Mouse (Mus musculus): Measurements from ENCODE around the gene BC048562. TPM values are rescaled to one million over a fixed set of nuclear protein-coding genes. Genes with fewer than 3 reads are reported as not detected.

BC048562 gene
- polyA plus RNA-seq, 1 experiment from 2014 or later: not detected

DNA sequence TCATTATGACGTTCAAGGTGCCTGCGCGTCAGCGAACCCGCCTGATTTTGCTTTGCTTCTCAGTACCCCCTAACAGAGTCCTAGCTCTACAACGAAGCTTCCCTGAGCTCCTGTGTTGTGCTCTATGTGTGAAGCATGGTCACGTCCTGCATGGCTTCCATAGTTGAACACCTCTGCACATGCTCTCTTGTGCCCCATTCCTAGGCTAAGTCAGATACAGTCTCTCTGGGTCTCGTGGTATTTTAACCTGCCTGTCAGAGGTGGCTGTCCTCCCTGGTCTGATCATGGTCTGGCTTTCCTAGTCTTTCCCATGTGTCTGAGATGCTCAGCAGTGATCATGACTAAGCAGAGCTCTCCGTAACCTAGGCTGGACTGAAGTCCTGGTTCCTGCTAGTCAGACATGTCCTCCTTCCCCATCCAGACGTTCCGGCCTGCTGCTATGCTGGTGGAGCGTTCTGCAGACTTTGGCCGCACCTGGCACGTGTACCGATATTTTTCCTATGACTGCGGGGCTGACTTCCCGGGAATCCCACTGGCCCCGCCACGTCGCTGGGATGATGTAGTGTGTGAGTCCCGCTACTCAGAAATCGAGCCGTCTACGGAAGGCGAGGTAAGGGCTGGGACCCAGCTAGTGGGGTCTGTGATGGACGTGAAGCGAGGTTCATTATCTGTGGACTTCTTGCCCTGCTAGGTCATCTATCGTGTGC lies 44.7 kb downstream of the BC048562 start:
- no peak overlapping the region for H3K27ac ChIP-seq
- H3K79me2 ChIP-seq (ENCODE audit: inconsistent target): no peaks in the 10 kb centered on the region
- 93% methylated on average over 28 of the region's 28 CpGs for WGBS (ENCODE audit: missing documents)
- H3K36me3 ChIP-seq (ENCODE audit: inconsistent target): no peaks in the 10 kb centered on the region
- H3K4me3 ChIP-seq (ENCODE audit: inconsistent target): no peak overlapping the region

DNA sequence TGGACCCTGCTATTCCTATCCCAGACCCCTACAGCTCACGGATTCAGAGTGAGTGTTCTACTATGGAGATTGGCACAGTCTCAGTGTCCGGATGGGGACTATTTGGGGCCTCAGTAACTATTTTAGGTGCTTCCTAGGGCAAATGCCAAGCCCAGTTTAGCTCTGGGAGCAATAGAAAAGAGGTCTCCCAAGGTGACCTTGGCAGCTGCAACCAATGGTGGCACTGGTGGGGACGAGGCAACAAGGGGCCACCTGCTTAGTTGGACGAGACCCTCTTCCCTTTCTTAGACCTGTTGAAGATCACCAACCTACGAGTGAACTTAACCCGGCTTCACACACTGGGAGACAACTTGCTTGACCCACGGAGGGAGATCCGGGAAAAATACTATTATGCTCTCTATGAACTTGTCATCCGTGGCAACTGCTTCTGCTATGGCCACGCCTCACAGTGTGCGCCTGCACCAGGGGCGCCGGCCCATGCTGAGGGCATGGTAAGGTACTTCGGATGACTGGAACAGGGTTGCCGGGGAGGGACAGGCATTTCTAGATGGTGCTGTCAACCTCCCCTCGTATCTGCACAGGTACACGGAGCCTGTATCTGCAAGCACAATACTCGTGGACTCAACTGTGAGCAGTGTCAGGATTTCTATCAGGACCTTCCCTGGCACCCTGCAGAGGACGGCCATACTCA lies 45.4 kb downstream of the BC048562 start:
- H3K4me3 ChIP-seq (ENCODE audit: inconsistent target): no peak overlapping the region
- H3K27ac ChIP-seq: no peak overlapping the region
- no peaks in the 10 kb centered on the region for H3K79me2 ChIP-seq (ENCODE audit: inconsistent target)
- no peaks in the 10 kb centered on the region for H3K36me3 ChIP-seq (ENCODE audit: inconsistent target)
- whole genome bisulfite sequencing (ENCODE audit: missing documents): 93% methylated on average over 19 of the region's 19 CpGs

DNA sequence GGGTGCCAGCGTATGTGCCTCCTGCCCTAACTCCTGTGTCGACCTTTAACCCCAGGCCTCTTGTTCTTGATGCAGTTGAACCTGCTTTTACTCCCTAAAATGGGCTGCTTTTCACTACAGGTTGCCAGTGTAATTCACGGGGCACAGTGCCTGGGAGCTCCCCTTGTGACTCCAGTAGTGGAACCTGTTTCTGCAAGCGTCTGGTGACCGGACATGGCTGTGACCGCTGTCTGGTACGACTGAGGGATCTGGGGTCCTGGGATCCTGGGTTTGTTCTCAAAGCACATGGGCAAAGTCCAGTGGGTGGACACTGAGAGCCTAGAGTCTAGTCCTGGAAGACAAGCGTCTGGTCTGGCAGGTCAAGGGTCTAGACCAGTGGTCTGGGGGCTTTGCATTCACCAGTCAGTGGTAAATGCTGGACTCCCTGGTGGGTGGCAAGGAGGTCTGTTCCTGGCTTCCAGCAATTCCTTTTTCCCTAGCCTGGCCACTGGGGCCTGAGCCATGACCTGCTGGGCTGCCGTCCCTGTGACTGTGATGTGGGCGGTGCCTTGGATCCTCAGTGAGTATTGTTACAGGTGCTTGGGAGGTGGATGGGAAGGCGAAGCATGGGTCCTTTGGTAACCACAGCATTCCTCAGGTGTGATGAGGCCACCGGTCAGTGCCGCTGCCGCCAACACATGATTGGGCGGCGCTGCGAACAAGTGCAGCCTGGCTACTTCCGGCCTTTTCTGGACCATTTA lies 46.9 kb downstream of the BC048562 start:
- Histone ChIP-seq H3K36me3 (ENCODE audit: inconsistent target) (no peaks in the 10 kb centered on the region), H3K79me2 (ENCODE audit: inconsistent target) (no peaks in the 10 kb centered on the region), H3K4me3 (ENCODE audit: inconsistent target) (no peak overlapping the region), H3K27ac (no peak overlapping the region)
- WGBS (ENCODE audit: missing documents): 95% methylated on average over 17 of the region's 18 CpGs

DNA sequence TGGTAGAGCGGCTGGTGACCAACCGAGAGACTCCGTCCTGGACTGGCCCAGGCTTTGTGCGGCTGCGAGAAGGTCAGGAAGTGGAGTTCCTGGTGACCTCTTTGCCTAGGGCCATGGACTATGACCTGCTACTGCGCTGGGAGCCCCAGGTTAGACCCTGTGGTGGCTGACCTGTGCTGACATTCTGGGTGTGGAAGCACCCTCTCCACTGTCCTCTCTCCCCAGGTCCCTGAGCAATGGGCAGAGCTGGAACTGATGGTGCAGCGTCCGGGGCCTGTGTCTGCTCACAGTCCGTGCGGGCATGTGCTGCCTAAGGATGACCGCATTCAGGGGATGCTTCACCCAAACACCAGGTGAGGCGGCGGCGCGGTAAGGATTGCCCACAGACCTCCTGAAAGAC lies 47.7 kb downstream of the BC048562 start:
- no peak overlapping the region for H3K4me3 ChIP-seq (ENCODE audit: inconsistent target)
- H3K79me2 ChIP-seq (ENCODE audit: inconsistent target): no peaks in the 10 kb centered on the region
- no peak overlapping the region for H3K27ac ChIP-seq
- WGBS (ENCODE audit: missing documents): 94% methylated on average over 15 of the region's 15 CpGs
- no peaks in the 10 kb centered on the region for H3K36me3 ChIP-seq (ENCODE audit: inconsistent target)

DNA sequence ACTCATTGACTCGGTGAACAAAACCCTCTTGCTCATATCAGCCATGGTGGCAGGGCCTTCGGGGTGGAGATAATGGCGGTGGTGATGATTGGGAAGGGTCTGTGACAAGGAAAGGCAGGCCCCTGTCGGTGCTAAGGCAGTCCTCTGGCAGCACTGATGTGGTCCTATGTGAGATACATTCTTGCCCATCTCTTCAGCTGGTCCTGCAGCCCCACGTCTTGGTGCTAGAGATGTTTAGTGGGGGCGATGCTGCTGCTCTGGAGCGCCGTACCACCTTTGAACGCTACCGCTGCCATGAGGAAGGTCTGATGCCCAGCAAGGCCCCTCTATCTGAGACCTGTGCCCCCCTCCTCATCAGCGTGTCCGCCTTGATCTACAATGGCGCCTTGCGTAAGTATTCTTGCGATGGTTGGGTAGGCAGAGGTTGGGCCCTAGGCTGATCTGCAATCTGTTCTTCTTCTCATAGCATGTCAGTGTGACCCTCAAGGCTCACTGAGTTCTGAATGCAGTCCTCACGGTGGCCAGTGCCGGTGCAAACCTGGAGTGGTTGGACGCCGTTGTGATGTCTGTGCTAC lies 49.1 kb downstream of the BC048562 start:
- no peak overlapping the region for H3K27ac ChIP-seq
- no peaks in the 10 kb centered on the region for H3K36me3 ChIP-seq (ENCODE audit: inconsistent target)
- H3K4me3 ChIP-seq (ENCODE audit: inconsistent target): no peak overlapping the region
- 91% methylated on average over 17 of the region's 19 CpGs for WGBS (ENCODE audit: missing documents)
- H3K79me2 ChIP-seq (ENCODE audit: inconsistent target): no peaks in the 10 kb centered on the region

DNA sequence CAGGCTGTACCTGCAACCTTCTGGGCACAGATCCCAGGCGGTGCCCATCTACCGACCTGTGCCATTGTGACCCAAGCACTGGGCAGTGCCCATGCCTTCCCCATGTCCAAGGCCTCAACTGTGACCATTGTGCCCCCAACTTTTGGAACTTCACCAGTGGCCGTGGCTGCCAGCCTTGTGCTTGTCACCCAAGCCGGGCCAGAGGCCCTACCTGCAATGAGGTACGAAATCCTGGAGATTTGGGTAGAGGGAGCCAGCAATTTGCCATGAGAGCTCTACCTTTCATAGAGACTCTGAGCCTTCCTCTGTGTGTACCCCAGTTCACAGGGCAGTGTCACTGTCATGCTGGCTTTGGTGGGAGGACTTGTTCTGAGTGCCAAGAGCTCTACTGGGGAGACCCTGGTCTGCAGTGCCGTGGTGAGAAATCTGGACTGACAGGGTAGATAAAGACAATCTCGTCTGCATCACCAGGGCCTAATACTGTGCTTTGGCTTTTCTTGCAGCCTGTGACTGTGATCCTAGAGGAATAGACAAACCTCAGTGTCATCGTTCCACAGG lies 50.8 kb downstream of the BC048562 start:
- Histone ChIP-seq H3K27ac (no peak overlapping the region), H3K4me3 (ENCODE audit: inconsistent target) (no peak overlapping the region), H3K79me2 (ENCODE audit: inconsistent target) (peaks cover 10% of the 10 kb centered on the region), H3K36me3 (ENCODE audit: inconsistent target) (no peaks in the 10 kb centered on the region)
- WGBS (ENCODE audit: missing documents): 92% methylated on average over 8 of the region's 8 CpGs

DNA sequence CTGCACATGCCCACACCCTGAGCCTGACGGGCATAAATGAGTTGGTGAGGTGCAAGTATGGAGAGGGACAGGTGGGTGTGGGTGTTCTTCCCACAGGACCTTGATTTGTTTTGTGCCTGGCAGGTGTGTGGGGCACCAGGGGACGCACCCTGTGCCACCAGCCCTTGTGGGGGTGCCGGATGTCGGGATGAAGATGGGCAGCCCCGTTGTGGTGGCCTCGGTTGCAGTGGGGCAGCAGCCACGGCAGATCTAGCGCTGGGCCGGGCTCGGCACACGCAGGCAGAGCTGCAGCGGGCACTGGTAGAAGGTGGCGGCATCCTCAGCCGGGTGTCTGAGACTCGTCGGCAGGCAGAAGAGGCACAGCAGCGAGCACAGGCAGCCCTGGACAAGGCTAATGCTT lies 52.1 kb downstream of the BC048562 start:
- WGBS (ENCODE audit: missing documents): 94% methylated on average over 17 of the region's 17 CpGs
- H3K27ac ChIP-seq: no peak overlapping the region
- no peak overlapping the region for H3K4me3 ChIP-seq (ENCODE audit: inconsistent target)
- H3K36me3 ChIP-seq (ENCODE audit: inconsistent target): peaks cover 7% of the 10 kb centered on the region; the same call in 1 of the 2 replicates
- peaks cover 24% of the 10 kb centered on the region for H3K79me2 ChIP-seq (ENCODE audit: inconsistent target)

DNA sequence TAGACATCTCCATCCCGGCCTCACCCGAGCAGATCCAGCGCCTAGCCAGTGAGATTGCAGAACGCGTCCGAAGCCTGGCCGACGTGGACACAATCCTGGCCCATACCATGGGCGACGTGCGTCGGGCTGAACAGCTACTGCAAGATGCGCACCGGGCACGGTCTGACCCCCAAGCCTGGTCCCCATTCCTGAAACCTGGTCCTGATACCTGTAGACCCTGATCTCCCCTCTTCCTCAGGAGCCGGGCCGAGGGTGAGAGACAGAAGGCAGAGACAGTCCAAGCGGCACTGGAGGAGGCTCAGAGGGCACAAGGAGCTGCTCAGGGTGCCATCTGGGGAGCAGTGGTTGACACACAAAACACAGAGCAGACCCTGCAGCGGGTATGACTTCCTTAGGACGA lies 52.9 kb downstream of the BC048562 start:
- WGBS (ENCODE audit: missing documents): 93% methylated on average over 19 of the region's 20 CpGs
- Histone ChIP-seq H3K27ac (no peak overlapping the region), H3K36me3 (ENCODE audit: inconsistent target) (peaks cover 13% of the 10 kb centered on the region), H3K4me3 (ENCODE audit: inconsistent target) (no peak overlapping the region), H3K79me2 (ENCODE audit: inconsistent target) (peaks cover 32% of the 10 kb centered on the region)

DNA sequence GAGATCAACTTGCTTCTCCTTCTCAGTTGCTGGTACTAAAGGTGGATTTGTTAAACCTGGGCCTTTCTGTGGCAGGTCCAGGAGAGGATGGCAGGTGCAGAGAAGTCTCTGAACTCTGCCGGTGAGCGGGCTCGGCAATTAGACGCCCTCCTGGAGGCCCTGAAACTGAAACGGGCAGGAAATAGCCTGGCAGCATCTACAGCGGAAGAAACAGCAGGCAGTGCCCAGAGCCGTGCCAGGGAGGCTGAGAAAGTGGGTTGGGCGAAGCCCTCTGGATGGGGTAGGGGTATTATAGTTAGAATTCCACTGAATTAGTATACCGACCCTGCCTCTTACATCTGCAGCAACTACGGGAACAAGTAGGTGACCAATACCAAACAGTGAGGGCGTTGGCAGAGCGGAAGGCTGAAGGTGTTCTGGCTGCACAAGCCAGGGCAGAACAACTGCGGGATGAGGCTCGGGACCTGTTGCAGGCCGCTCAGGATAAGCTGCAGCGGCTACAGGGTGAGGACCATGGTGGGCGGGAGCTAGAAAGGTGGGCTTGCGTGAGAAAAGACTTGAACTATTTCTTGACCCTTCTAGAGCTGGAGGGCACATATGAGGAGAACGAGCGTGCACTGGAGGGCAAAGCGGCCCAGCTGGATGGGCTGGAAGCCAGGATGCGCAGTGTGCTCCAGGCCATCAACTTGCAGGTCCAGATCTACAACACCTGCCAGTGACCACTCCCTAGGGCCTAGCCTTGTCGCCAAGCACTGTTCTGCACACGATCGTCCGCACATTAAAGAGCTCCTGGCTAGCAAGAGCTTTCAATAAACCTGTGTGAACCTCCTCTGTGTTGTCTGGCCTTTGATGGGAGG lies 53.6 kb downstream of the BC048562 start:
- Histone ChIP-seq H3K27ac (peak overlapping the region; percentile 48), H3K36me3 (ENCODE audit: inconsistent target) (peaks cover 20% of the 10 kb centered on the region), H3K79me2 (ENCODE audit: inconsistent target) (peaks cover 32% of the 10 kb centered on the region), H3K4me3 (ENCODE audit: inconsistent target) (peak overlapping the region; percentile 40)
- WGBS (ENCODE audit: missing documents): 50% methylated on average over 25 of the region's 26 CpGs

DNA sequence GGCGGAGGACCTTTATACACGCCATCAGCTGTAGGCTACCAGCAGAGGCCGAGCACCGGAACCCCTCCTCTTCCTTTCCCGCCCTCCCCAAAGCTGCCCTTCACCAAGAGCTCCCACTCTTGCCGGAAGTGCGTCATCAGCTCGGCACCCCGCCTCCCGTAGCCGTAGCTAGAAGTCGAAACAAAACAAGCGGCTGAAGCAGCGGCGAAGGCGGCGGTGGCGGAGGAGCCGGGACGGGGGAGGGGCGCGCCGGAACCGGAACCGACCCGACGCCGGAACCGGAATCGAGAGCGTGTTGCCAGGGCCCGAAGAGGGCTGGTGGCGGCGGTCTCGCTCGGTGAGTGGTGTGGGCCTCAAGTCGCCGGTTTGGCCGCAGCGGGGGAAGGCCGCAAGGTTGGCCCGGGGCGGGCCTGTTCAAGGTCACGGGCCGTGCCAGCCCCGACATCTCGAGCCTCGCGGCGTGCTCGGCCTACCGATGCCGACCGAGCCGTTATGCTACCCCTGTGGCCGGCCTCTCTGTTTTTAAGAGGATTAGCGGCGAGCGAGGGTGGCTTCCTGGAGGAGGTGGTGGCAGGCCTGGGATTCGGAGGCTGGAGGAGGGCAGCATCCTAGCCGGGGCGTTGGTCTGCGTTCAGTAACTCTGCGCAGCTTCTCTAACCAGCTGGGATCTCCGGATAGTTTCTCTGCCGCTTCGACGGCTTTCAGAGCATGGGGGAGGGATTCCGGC lies 54.4 kb downstream of the BC048562 start, which contains the start of gene Usp19:
Gene Usp19 (plus strand): TSS at position 44 of the 727 bp plus-strand sequence.
- under 1% methylated on average over 69 of the region's 69 CpGs for WGBS (ENCODE audit: missing documents)
- peaks cover 27% of the 10 kb centered on the region for H3K36me3 ChIP-seq (ENCODE audit: inconsistent target)

DNA sequence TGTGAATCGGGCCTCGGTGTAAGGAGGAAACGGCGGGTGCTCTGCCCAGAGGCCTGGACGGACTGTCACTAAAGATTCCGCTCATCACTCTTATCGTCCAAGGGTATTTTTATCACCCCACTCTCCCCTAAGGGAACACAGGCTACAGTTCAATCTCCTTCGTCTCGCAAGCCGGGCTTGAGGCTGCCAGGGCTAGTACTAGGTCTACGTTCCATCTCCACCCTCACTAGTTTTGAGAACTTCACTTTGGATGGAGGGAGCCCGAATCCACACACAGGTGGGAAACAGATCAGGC lies 55.0 kb downstream of the BC048562 start:
- Histone ChIP-seq H3K79me2 (ENCODE audit: inconsistent target) (peaks cover 32% of the 10 kb centered on the region), H3K27ac (peak overlapping the region; percentile 75), H3K36me3 (ENCODE audit: inconsistent target) (peaks cover 32% of the 10 kb centered on the region), H3K4me3 (ENCODE audit: inconsistent target) (peak overlapping the region; percentile 95)
- WGBS (ENCODE audit: missing documents): 3% methylated on average over 12 of the region's 12 CpGs

More for the DNA sequence above, 54.4 kb downstream of the BC048562 start, which contains the start of gene Usp19:
- Histone ChIP-seq H3K27ac (peak within 1 kb of the TSS; percentile 75), H3K79me2 (ENCODE audit: inconsistent target) (peaks cover 32% of the 10 kb centered on the region), H3K4me3 (ENCODE audit: inconsistent target) (peak within 1 kb of the TSS; percentile 95)

DNA sequence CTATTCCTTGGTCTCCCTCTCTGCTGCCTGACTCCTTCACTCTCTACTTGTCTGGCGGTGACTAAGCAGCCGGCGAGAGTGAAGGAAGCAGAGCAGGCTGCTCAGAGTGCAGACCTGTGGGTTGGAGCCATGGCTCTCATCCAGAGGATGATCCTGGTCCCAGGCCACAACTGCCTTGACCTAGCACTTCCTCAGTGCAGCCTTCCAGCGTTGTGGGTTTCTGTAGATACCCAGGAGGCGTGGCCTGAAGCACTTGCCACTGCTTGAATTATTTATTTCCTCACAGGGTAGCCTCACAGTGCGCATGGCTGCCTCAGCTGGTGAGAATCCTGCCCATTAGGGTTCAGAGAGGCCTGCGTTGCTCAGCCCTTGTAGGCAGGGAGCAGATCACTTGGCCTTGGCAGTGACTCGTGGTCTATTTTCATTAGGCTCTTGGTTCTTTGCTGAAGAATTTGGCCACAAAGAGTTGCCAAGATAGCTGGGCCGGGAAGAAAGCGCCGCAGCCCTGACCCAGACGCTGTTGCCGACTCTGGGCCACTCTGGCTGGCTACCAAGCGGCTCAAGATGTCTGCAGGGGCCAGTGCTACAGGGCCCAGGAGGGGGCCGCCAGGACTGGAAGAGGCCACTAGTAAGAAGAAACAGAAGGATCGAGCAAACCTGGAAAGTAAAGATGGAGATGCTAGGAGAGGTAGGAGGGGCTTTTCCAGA lies 55.9 kb downstream of the BC048562 start:
- peak overlapping the region; percentile 95 for H3K4me3 ChIP-seq (ENCODE audit: inconsistent target)
- H3K79me2 ChIP-seq (ENCODE audit: inconsistent target): peaks cover 32% of the 10 kb centered on the region
- H3K36me3 ChIP-seq (ENCODE audit: inconsistent target): peaks cover 42% of the 10 kb centered on the region
- H3K27ac ChIP-seq: peak overlapping the region; percentile 75
- WGBS (ENCODE audit: missing documents): 41% methylated on average over 16 of the region's 16 CpGs

DNA sequence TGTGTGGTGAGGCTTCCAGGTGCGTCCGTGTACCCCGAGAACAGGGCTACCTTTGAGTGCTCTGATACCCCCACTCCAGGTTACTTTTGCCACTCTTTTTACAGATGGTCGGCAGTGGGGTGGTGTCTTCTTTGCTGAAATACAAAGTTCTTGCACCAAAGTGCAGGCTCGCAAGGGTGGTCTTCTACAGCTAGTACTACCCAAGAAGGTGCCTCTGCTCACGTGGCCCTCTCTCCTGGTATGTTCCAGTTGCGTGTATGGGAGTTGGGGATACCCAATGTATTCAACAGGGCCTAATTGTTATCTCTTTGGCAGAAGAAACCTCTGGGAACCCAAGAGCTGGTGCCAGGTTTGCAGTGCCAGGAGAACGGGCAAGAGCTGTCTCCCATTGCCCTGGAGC lies 57.0 kb downstream of the BC048562 start:
- Histone ChIP-seq H3K4me3 (ENCODE audit: inconsistent target) (no peak overlapping the region), H3K27ac (no peak overlapping the region), H3K36me3 (ENCODE audit: inconsistent target) (peaks cover 53% of the 10 kb centered on the region), H3K79me2 (ENCODE audit: inconsistent target) (peaks cover 32% of the 10 kb centered on the region)
- WGBS (ENCODE audit: missing documents): 98% methylated on average over 8 of the region's 8 CpGs

All from macrophage (primary cell).